Mouse (Mus musculus): ENCODE measurements around the gene Tbkbp1. TPM values are rescaled to one million over a fixed set of nuclear protein-coding genes. Genes with fewer than 3 reads are reported as not detected.
A peak's percentile ranks its signal among the peaks of the same experiment; 100 is the strongest.

Tbkbp1 gene
- polyA plus RNA-seq, 1 experiment = 11.4 TPM

DNA sequence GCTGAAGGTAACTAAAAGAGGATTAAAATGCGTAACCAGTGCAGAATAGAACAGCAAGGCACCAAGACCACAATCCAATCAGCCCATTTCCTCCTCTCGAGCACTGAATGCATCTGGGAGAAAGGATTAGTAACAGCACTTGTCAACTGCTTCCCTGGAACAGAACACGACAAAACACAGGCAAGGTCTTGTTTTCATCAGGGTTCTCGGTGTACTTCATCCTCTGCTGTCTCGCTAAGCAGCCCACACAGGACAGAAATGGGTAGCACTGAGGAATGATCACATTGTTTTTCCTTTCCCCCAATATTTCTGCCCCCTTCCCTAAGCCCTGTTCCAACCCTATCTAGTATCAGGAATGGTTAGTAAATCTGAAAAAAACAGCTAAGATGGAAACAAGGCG is 9.0 kb upstream of the Tbkbp1 start:
- Histone ChIP-seq H3K4me3 (ENCODE audit: low read depth, low read length) (no peak overlapping the region), H3K4me1 (ENCODE audit: control insufficient read depth, insufficient read depth, insufficient read length, low read length) (no peaks in the 10 kb centered on the region), H3K27me3 (ENCODE audit: control insufficient read depth, insufficient read depth, low read length) (no peaks in the 10 kb centered on the region), H3K27ac (ENCODE audit: insufficient read depth, low read depth, low read length) (no peak overlapping the region), H3K36me3 (ENCODE audit: control insufficient read depth, insufficient read depth, low read length) (peaks cover 65% of the 10 kb centered on the region)
- WGBS = 79% methylated on average over 6 of the region's 6 CpGs
- TF ChIP-seq POLR2A (IDR thresholded peaks at IDR 0.05; ENCODE audit: low read depth, low read length) (no peak), CTCF (IDR thresholded peaks at IDR 0.05; ENCODE audit: extremely low read depth, insufficient read length, insufficient replicate concordance, low read depth, low read length) (no peak)

DNA sequence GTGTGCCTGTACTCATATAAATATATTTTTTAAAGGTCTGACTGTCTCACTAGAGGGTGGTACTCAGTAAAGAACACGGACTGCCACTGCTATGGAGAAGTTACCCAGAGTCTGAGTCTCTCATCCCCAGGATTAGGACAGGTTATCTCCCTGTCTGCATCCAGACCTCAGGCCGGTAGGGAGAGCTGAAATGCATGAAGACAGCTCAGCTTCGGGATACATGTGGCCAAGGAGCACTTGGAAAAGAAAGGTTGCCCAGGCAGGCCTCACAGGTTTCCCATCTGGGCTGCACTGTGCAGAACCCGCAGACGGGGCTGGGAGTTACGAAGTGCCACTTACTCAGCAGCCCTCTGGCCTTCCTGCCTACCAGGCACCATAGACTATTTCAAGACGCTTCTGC is 5.7 kb upstream of the Tbkbp1 start:
- Histone ChIP-seq H3K36me3 (ENCODE audit: control insufficient read depth, insufficient read depth, low read length) (peaks cover 36% of the 10 kb centered on the region), H3K4me3 (ENCODE audit: low read depth, low read length) (no peak overlapping the region), H3K4me1 (ENCODE audit: control insufficient read depth, insufficient read depth, insufficient read length, low read length) (no peaks in the 10 kb centered on the region), H3K27me3 (ENCODE audit: control insufficient read depth, insufficient read depth, low read length) (0 out of 2 replicates have a peak, but pooled peaks cover 4% of the 10 kb centered on the region), H3K27ac (ENCODE audit: insufficient read depth, low read depth, low read length) (no peak overlapping the region)
- WGBS = 78% methylated on average over 7 of the region's 7 CpGs
- TF ChIP-seq CTCF (IDR thresholded peaks at IDR 0.05; ENCODE audit: extremely low read depth, insufficient read length, insufficient replicate concordance, low read depth, low read length) (no peak), POLR2A (IDR thresholded peaks at IDR 0.05; ENCODE audit: low read depth, low read length) (no peak)

DNA sequence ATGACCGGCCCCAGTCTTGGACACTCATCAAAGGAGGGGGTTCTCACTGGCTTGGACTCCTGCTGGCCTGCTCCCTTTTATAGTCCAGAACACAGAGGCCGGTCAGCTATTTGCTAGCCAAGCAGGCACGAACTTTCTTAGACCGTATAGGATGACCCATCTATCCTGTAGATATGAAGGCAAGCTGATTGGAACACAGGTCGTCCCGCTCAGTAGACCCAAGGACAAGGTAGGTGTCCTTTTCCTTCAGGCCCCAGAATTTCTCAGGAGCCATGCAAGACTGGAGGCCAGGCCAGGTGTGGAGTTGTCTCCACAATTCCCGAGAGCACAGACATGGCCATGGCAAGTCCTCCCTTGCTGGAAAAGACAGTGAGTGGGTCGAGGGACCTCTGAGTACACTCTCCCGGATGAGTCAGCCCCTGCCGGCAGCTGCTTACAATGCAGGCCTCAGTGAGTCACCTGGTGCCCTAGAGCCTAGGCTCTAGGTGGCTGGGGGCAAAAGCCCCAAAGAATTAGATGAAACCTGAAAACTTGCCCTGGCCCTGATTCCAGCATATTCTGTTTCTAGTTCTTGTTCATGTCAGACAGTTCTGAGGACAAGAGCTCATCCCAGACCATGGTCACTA is 1.5 kb upstream of the Tbkbp1 start:
- peaks cover 8% of the 10 kb centered on the region for H3K4me1 ChIP-seq (ENCODE audit: control insufficient read depth, insufficient read depth, insufficient read length, low read length)
- H3K27ac ChIP-seq (ENCODE audit: insufficient read depth, low read depth, low read length) = no peak overlapping the region
- H3K4me3 ChIP-seq (ENCODE audit: low read depth, low read length) = no peak overlapping the region
- TF ChIP-seq CTCF (IDR thresholded peaks at IDR 0.05; ENCODE audit: extremely low read depth, insufficient read length, insufficient replicate concordance, low read depth, low read length) (peak; percentile 11; the same call in 1 of the 2 replicates), POLR2A (IDR thresholded peaks at IDR 0.05; ENCODE audit: low read depth, low read length) (no peak)
- H3K27me3 ChIP-seq (ENCODE audit: control insufficient read depth, insufficient read depth, low read length) = peaks cover 19% of the 10 kb centered on the region
- WGBS = 47% methylated on average over 10 of the region's 10 CpGs
- peaks cover 5% of the 10 kb centered on the region for H3K36me3 ChIP-seq (ENCODE audit: control insufficient read depth, insufficient read depth, low read length)

DNA sequence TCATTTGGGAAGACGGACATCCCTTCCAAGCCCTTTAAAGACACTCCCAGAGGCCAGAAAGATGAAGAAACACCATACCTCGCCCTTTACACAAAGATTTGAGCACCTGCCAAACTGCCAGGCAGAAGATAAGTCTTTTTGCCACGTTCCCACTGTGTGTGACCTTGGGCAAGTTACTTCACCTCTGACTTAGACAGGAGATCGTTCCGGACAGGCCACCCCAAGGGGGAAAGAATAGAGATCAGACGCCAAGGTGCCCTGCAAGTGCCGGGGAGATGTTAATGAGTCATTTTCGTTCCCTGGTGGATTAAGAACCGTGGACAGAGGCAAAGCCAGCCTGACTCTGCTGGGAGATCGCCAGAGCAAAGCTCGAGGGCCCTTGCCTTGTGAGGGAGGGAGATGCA is 730 bp upstream of the Tbkbp1 start:
- TF ChIP-seq CTCF (IDR thresholded peaks at IDR 0.05; ENCODE audit: extremely low read depth, insufficient read length, insufficient replicate concordance, low read depth, low read length) (no peak), POLR2A (IDR thresholded peaks at IDR 0.05; ENCODE audit: low read depth, low read length) (no peak)
- no peak overlapping the region for H3K27ac ChIP-seq (ENCODE audit: insufficient read depth, low read depth, low read length)
- H3K4me3 ChIP-seq (ENCODE audit: low read depth, low read length) = no peak overlapping the region
- peaks cover 8% of the 10 kb centered on the region for H3K4me1 ChIP-seq (ENCODE audit: control insufficient read depth, insufficient read depth, insufficient read length, low read length)
- H3K36me3 ChIP-seq (ENCODE audit: control insufficient read depth, insufficient read depth, low read length) = 0 out of 2 replicates have a peak, but pooled peaks cover 2% of the 10 kb centered on the region
- WGBS = 3% methylated on average over 11 of the region's 11 CpGs
- peaks cover 19% of the 10 kb centered on the region for H3K27me3 ChIP-seq (ENCODE audit: control insufficient read depth, insufficient read depth, low read length)

DNA sequence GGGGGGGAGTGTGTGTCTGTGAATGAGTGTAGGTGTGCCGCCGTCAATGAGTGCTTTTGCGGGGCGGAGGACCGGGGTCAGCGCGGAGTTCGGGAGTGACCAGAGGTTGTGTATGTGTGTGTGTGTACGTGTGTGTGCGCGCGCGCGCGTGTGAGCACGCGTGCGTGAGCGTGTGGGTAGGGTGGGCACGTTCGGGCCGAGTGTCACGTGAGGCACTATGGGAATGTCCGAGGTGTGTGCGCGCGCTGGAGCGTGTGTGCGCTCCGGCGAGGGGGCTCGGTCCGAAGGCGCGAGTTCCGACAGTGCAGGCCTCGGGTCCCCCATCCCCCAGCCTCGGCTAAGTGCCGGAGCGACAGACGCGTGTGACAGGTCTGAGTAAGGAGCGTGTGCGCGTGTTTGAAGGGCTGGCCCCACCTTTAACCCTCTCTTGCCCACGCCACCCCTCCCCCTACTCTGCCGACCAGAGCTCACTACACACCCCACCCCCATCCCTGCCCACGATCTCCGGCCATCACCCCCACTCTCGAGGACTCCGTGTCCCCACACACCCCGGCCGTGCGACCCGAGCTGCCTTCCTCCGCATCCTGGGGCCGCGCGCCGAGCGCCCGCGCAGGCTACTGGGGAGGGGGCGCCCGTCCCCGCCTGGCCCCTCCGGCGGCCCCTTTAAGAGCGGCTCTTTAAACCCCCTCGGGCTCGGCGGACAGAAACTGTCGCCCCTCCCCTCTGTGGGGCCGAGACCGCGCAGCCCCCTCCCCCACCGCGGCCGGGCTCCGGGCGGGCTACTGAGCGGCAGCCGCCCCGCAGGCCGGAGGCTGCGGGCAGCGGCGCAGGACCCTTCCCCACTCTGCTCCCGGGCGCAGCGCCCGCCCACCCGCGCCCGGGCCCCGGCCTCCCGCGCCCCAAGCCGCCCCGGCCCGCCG is 624 bp downstream of the Tbkbp1 start:
- Histone ChIP-seq H3K27ac (ENCODE audit: insufficient read depth, low read depth, low read length) (peak overlapping the region; percentile 43), H3K4me1 (ENCODE audit: control insufficient read depth, insufficient read depth, insufficient read length, low read length) (peaks cover 8% of the 10 kb centered on the region), H3K4me3 (ENCODE audit: low read depth, low read length) (peak overlapping the region; percentile 76), H3K36me3 (ENCODE audit: control insufficient read depth, insufficient read depth, low read length) (0 out of 2 replicates have a peak, but pooled peaks cover 2% of the 10 kb centered on the region), H3K27me3 (ENCODE audit: control insufficient read depth, insufficient read depth, low read length) (peaks cover 19% of the 10 kb centered on the region)
- under 1% methylated on average over 101 of the region's 102 CpGs for WGBS
- TF ChIP-seq CTCF (IDR thresholded peaks at IDR 0.05; ENCODE audit: extremely low read depth, insufficient read length, insufficient replicate concordance, low read depth, low read length) = no peak

DNA sequence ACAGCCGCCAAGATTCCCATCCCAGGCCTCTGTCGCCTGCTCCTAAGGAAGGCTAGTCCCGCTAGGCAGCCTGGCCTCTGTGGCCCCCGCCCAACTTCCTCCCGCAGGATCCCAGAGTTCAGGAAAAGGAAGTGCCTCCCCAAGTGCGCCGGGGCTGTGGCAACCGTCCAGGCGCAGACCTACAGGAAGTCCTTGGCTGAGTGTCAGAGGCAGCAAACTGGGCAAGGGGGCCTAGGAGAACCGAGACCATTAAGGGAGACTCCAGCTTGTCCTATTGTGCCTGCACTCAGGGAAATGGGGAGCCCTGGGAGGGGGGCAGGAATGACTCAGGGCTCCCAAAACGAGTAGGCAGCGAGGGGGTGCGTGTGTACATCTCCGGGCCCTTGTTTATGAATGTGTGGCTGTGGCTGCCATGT is 1.3 kb downstream of the Tbkbp1 start:
- under 1% methylated on average over 14 of the region's 14 CpGs for WGBS
- TF ChIP-seq CTCF (IDR thresholded peaks at IDR 0.05; ENCODE audit: extremely low read depth, insufficient read length, insufficient replicate concordance, low read depth, low read length) (no peak), POLR2A (IDR thresholded peaks at IDR 0.05; ENCODE audit: low read depth, low read length) (no peak; the same call in 1 of the 2 replicates)
- Histone ChIP-seq H3K27me3 (ENCODE audit: control insufficient read depth, insufficient read depth, low read length) (peaks cover 19% of the 10 kb centered on the region), H3K27ac (ENCODE audit: insufficient read depth, low read depth, low read length) (peak overlapping the region; percentile 43), H3K4me3 (ENCODE audit: low read depth, low read length) (peak overlapping the region; percentile 76), H3K36me3 (ENCODE audit: control insufficient read depth, insufficient read depth, low read length) (no peaks in the 10 kb centered on the region), H3K4me1 (ENCODE audit: control insufficient read depth, insufficient read depth, insufficient read length, low read length) (peaks cover 8% of the 10 kb centered on the region)

DNA sequence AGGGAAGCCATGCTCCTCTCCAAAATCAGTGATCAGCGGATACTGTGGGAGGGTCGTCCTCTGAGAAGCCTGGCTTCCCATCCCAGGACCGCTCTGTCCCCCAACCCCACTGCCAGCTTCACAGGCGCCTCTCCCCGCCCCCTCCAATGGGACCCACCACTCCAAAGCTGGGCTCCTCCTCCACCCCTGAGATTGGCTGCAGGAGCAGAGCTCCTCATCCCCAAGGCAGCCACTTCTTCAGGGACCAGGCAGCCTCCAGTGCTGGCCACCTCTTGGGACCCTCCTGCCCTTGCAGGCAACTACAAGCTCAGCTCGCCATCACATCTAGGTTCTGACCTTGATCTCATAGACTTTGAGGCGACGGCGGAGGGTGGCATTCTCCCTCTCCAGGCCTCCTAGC is 2.3 kb downstream of the Tbkbp1 start:
- Histone ChIP-seq H3K36me3 (ENCODE audit: control insufficient read depth, insufficient read depth, low read length) (no peaks in the 10 kb centered on the region), H3K4me1 (ENCODE audit: control insufficient read depth, insufficient read depth, insufficient read length, low read length) (peaks cover 8% of the 10 kb centered on the region), H3K27me3 (ENCODE audit: control insufficient read depth, insufficient read depth, low read length) (peaks cover 19% of the 10 kb centered on the region), H3K27ac (ENCODE audit: insufficient read depth, low read depth, low read length) (no peak overlapping the region), H3K4me3 (ENCODE audit: low read depth, low read length) (peak overlapping the region; percentile 28)
- TF ChIP-seq POLR2A (IDR thresholded peaks at IDR 0.05; ENCODE audit: low read depth, low read length) (no peak), CTCF (IDR thresholded peaks at IDR 0.05; ENCODE audit: extremely low read depth, insufficient read length, insufficient replicate concordance, low read depth, low read length) (no peak)
- WGBS = 53% methylated on average over 9 of the region's 9 CpGs

Data from small intestine, adult 2 months (tissue).